Mouse (Mus musculus): ENCODE data around the gene Fcgr2b.

- TF ChIP-seq POLR2A (IDR thresholded peaks at IDR 0.05; ENCODE audit: control insufficient read depth, extremely low read depth, insufficient read depth, low read length, poor library complexity) = no peak
- TF ChIP-seq CTCF (IDR thresholded peaks at IDR 0.05; ENCODE audit: borderline replicate concordance, control insufficient read depth, extremely low read depth, insufficient read depth, low read length, poor library complexity) = no peak
Observed at GRCm38 (mm10) chr1:170927378-170927777, 49.0 kb downstream of the Fcgr2b start, which contains the start of gene Fcrla.
